Mouse (Mus musculus) erythroblast, embryonic 14.5 days (primary cell): ENCODE results near the gene Gm28372. TPM values are rescaled to one million over a fixed set of nuclear protein-coding genes. Genes with fewer than 3 reads are reported as not detected.

ENCODE experiments used
- H3K27me3 ChIP-seq: 2 replicates; pipeline ENCODE4 v1.6.1; 2012; ENCODE audit warnings: inconsistent platforms; ENCODE audit not compliant: control insufficient read depth
- H3K36me3 ChIP-seq: 2 replicates; pipeline ENCODE4 v1.6.1; 2012; ENCODE audit warnings: mild to moderate bottlenecking, inconsistent platforms; ENCODE audit not compliant: control insufficient read depth
- H3K4me1 ChIP-seq: 2 replicates; pipeline ENCODE4 v1.6.1; 2012; ENCODE audit warnings: inconsistent platforms; ENCODE audit not compliant: control insufficient read depth
- H3K4me3 ChIP-seq: replicated peaks from 2 replicates; pipeline ENCODE3; 2012; ENCODE audit warnings: moderate library complexity, mild to moderate bottlenecking, inconsistent platforms
- H3K9me3 ChIP-seq: 2 replicates; pipeline ENCODE4 v1.6.1; 2012; ENCODE audit warnings: low read length, inconsistent platforms, mixed read lengths; ENCODE audit not compliant: control insufficient read depth
- GATA1 ChIP-seq: IDR thresholded peaks from 2 replicates; pipeline ENCODE4 v1.6.1; 2012; ENCODE audit warnings: low read length, inconsistent platforms, mixed read lengths
- TAL1 ChIP-seq: IDR thresholded peaks from 3 replicates; pipeline ENCODE4 v1.6.1; 2012; ENCODE audit warnings: low read length, inconsistent platforms, mixed read lengths
- polyA plus RNA-seq: library from polyadenylated mRNA; stranded (reverse); fragments of >175 nt; gene quantifications from 2 replicates; pipeline ENCODE4 v1.2.3, GENCODE M21; 2012

Gm28372 gene
- polyA plus RNA-seq, 1 experiment, result not detected

DNA sequence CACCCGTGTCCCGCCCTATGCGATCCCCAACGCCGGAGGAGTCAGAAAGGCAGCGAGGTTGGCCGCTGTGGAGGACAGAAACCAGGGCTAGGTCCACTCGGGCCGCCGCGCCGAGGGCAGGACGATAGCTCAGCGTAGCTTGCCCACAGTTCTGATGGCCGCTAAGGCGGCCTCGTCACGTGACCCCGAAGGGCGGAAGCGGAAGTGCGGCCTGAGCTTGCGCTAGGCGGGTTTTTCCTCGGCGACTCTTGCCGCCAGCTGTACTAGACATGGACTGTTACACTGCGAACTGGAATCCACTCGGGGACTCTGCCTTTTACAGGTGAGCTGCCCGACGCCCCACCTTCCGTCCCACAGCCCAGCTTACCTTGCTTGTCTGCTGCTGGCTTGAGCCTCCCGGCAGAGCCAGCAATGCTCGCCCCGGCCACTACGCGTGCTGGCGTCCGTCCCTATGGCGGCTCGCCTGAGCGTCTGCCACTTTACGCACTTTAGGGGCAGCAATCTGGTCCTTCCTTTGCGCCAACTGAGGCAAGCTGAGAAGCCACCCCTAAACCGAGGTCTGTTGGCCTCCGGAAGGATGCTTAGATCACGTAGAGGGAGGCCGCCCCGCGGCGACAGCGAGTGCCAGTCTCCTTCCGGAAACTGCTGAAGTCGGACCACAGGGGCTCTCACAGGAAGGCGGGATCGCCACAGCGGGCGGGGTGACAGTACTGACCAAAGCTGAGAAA lies 19.3 kb downstream of the Gm28372 start, which contains the start of the genes Vps16 and Pced1a:
TSS of gene Vps16 (plus strand) at position 214 of the 728 bp plus-strand sequence.
TSS of gene Pced1a (minus strand) at position 576 of the 728 bp plus-strand sequence.
- Histone ChIP-seq H3K36me3 (peaks cover 20% of the 10 kb centered on the region), H3K9me3 (no peaks in the 10 kb centered on the region), H3K27me3 (no peaks in the 10 kb centered on the region), H3K4me3 (peak within 1 kb of the TSS; percentile 85), H3K4me1 (peaks cover 47% of the 10 kb centered on the region)
- TF ChIP-seq TAL1, result no peak

GRCm38 (mm10) chr2:130425112-130425511 lies 20.1 kb downstream of the Gm28372 start:
- peak overlapping the region; percentile 85 for H3K4me3 ChIP-seq
- TF ChIP-seq GATA1, result no peak
- no peak for TF ChIP-seq TAL1
- H3K36me3 ChIP-seq, result peaks cover 19% of the 10 kb centered on the region
- H3K4me1 ChIP-seq, result peaks cover 55% of the 10 kb centered on the region
- H3K9me3 ChIP-seq, result no peaks in the 10 kb centered on the region
- H3K27me3 ChIP-seq, result no peaks in the 10 kb centered on the region

DNA sequence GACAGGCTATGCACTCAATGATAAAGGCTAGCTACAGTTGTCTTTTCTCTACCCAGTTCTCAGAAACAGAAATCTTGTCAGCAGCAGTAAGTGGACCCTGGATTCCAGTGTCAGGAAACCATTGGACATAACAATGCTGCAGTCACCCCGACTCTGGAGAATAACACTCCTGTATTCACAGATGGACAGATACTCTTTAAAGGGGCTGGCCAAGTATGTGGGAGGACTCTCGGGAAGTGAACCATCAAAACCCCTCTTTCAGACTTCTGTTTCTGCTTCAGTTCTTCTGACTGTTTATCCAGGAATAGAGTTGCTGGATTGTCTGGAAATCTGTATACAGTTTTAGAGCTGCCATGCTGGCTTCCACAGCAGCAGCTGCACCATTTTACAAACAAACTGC lies 24.8 kb downstream of the Gm28372 start:
- Histone ChIP-seq H3K4me1 (peaks cover 54% of the 10 kb centered on the region), H3K4me3 (no peak overlapping the region), H3K36me3 (peaks cover 48% of the 10 kb centered on the region), H3K9me3 (no peaks in the 10 kb centered on the region), H3K27me3 (no peaks in the 10 kb centered on the region)
- TF ChIP-seq TAL1 (no peak), GATA1 (no peak)

DNA sequence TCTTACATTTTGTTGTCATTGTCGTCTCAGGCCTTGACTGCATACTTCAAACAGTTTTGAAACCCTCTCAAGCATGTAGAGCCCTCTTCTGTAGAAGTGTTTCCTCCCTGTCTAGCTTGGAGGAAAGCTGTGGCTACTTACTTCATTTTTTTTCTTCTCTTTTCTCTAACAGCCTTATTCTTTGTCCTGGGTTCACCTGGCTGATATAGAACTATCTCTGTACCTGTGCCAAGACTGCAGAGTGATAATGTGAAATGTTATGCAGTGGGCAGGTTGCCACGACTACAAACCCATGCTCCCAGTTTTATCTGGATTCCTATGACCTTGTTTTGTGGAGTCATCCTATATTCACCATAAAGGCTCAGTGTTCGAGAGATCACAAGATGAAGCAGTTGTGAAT lies 25.4 kb downstream of the Gm28372 start:
- Histone ChIP-seq H3K36me3 (peaks cover 48% of the 10 kb centered on the region), H3K4me3 (no peak overlapping the region), H3K4me1 (peaks cover 47% of the 10 kb centered on the region), H3K9me3 (no peaks in the 10 kb centered on the region), H3K27me3 (no peaks in the 10 kb centered on the region)
- TF ChIP-seq GATA1 (no peak), TAL1 (no peak)

- Histone ChIP-seq H3K27me3 (no peaks in the 10 kb centered on the region), H3K4me1 (peaks cover 37% of the 10 kb centered on the region), H3K4me3 (no peak overlapping the region), H3K36me3 (peaks cover 54% of the 10 kb centered on the region), H3K9me3 (no peaks in the 10 kb centered on the region)
- TF ChIP-seq GATA1, result no peak
- TF ChIP-seq TAL1, result no peak
Observed at GRCm38 (mm10) chr2:130432157-130432556, 27.1 kb downstream of the Gm28372 start.

DNA sequence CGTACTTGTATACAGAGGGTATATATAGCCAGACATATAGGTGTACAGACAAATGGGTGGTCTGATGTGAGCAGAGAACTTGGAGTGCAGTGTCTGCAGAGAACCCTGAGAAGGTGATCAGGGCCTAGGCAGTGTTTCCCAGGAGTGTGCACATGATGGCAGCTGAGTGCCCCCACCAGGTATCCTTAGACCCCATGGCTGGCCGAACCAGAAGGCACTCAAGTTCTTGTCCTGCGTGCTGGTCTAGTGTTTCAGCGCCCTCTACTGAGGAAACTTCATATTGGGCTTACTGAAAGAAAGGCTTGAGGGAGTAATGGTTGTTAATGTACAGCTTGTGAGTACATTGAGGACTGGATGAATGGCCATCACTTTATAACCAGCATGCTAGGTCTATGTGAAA lies 28.1 kb downstream of the Gm28372 start:
- Histone ChIP-seq H3K27me3 (no peaks in the 10 kb centered on the region), H3K4me3 (no peak overlapping the region), H3K4me1 (peaks cover 30% of the 10 kb centered on the region), H3K36me3 (peaks cover 57% of the 10 kb centered on the region), H3K9me3 (no peaks in the 10 kb centered on the region)
- TF ChIP-seq GATA1 (no peak), TAL1 (no peak)

GRCm38 (mm10) chr2:130436769-130437168 lies 31.7 kb downstream of the Gm28372 start:
- no peaks in the 10 kb centered on the region for H3K9me3 ChIP-seq
- H3K4me1 ChIP-seq, result peaks cover 38% of the 10 kb centered on the region
- peaks cover 73% of the 10 kb centered on the region for H3K36me3 ChIP-seq
- TF ChIP-seq GATA1, result no peak
- no peak for TF ChIP-seq TAL1
- H3K27me3 ChIP-seq, result no peaks in the 10 kb centered on the region
- H3K4me3 ChIP-seq, result no peak overlapping the region

DNA sequence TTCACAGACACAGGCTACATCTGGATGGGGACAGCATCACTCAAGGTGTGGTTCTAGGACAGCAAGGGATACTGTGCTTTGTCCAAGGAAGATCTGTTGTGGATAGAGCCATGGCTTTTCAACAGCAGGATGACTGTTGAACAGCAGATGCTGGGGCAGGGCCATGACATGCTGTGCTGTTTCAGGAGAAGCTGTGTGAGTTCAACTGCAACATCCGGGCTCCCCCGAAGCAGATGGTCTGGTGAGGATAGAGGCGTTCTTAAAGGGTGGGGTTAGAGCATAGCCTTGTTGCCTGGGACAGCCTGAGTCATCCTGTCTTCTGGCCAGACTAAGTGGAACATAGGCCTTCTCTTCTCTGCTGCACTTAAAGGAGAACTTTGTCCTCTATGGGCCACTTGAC lies 33.8 kb downstream of the Gm28372 start:
- H3K4me1 ChIP-seq, result peaks cover 47% of the 10 kb centered on the region
- no peaks in the 10 kb centered on the region for H3K9me3 ChIP-seq
- no peaks in the 10 kb centered on the region for H3K27me3 ChIP-seq
- no peak overlapping the region for H3K4me3 ChIP-seq
- TF ChIP-seq TAL1 (no peak), GATA1 (no peak)
- H3K36me3 ChIP-seq, result peaks cover 77% of the 10 kb centered on the region

GRCm38 (mm10) chr2:130439840-130440480 lies 34.9 kb downstream of the Gm28372 start:
- TF ChIP-seq TAL1 (no peak), GATA1 (no peak)
- Histone ChIP-seq H3K9me3 (no peaks in the 10 kb centered on the region), H3K36me3 (peaks cover 83% of the 10 kb centered on the region), H3K4me3 (no peak overlapping the region), H3K4me1 (peaks cover 47% of the 10 kb centered on the region), H3K27me3 (no peaks in the 10 kb centered on the region)
